Mouse (Mus musculus): ENCODE measurements around the gene Ccnb1. TPM values are rescaled to one million over a fixed set of nuclear protein-coding genes. Genes with fewer than 3 reads are reported as not detected.
"Not testable (repeated sequence)": the region's sequence is repeated elsewhere in the genome, so short reads cannot be mapped to it uniquely, and the experiment has no call there.

Ccnb1 gene
- total RNA-seq (2021), result 10 to 100 TPM; 10.4 to 13.0 TPM
- long read RNA-seq, experiment 1, transcript Ccnb1-201 (9 exons, 2,489 nt), result major isoform, 21 of 22 reads
- long read RNA-seq, experiment 1, partial matches to known transcripts, result 0 of 22 reads
- long read RNA-seq, experiment 1, other reads (novel, unspliced or antisense), result 1 of 22 reads
- long read RNA-seq, experiment 2, transcript Ccnb1-201 (9 exons, 2,489 nt), result major isoform, 17 of 17 reads
- long read RNA-seq, experiment 2, partial matches to known transcripts, result 0 of 17 reads
- long read RNA-seq, experiment 2, other reads (novel, unspliced or antisense), result 0 of 17 reads

DNA sequence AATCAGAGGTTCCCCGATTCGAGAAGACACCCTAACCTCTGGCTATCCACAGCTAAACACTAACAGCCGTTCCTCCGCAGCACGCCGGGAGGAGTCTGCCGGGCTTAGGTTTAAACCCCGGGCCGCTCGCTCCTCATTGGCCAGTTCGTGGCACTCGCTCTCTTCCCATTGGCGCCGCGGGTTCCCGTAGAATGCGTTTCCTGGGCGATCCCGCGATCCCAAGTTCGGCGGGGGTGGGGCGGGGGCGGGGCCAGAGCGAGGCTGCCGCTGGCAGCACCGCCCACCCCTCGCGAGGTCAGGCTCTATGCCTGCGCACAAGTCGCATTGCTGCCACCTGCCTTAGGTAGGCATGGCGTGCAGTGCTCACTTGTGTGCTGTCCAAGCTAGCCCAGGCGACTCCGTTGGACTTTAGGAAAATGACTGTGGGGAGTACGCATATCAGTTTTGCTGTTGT lies at the start of gene Ccnb1:
TSS of gene Ccnb1 (minus strand) at position 157 of the 454 bp plus-strand sequence.
- peak; percentile 90 for DNase-seq

GRCm38 (mm10) chr13:100834777-100835176 lies 48.4 kb upstream of the Ccnb1 start:
- DNase-seq, result no peak

- no peak for DNase-seq
These were observed 47.3 kb upstream of the Ccnb1 start for GRCm38 (mm10) chr13:100833640-100834002.

- DNase-seq, result peak; percentile 99
These were observed 46.6 kb upstream of the Ccnb1 start, which contains the start of gene Slc30a5 for GRCm38 (mm10) chr13:100832741-100833639. Gene Slc30a5, minus strand, starts transcription at chr13:100833427.

DNA sequence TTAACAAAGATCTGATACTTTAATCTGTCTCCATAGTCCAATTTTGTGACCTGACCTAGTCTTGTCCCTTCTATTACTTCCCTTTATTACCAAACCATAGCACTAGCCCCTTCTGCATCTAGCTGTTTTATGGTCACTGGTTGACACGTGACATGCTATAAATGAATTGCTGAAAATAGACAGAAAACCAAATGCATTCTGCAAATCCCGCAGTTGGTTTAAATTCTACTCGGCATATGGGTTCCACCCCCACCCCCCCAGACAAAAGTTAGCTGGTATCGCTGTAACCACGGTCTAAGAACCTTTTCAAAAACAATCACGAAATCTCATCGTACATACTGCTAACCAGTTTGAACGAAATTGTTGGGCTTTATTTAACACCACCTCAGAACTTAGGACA lies 45.8 kb upstream of the Ccnb1 start:
- no peak for DNase-seq

- no peak for DNase-seq
These were observed 44.8 kb upstream of the Ccnb1 start for GRCm38 (mm10) chr13:100831123-100831522.

DNA sequence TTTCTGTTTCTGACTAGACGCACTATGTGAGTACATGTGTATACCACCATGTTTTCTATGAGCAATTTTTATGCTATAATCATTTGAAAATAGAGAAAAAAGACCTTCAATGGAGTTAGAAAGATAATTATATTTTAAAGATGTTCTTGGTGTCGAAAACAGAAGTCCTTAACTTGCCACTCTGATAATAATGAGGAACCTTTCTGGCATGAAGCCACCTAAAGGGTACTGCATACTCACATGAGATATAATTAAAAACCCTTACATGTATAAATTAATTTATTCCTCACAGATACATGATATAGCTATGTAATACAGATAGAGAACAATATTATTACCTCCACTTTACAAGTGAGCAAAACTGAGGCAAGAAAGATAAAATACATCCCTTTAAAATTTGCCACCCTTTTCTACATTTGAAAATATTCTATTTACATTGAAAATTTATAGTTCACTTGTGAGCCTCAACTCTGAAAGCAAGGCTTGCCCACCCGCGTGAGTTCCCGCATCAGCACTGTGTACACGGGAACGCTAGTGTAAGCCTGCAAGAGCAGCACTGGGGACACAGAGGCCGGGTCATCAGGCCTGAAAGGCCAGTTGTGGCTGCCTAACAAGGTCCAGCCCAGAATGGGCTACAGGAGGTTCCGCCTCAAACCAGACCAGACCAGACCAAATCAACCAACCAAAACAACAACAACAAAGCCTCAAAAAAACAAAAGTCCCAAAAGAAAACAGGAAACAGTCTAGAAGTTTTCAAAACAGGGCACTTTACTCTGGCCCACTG lies 39.4 kb upstream of the Ccnb1 start:
- DNase-seq, result no peak

DNA sequence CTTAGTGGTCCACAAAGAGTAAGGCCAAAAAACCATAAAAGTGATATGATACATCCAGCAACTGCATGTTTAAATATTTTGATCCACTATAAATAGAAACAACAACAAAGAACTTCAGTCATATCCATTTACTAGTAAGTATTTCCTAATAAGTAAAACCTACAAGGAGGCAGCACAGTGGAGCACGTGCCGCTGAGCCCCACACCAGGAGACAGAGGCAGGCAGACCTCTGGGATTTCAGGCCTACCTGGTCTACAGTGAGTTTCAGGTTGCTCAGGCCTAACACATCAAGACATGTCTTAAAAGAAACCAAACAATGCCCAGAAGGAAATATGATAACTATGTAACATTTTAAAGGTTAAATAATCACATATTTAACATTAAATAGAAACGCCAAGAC lies 38.5 kb upstream of the Ccnb1 start:
- no peak for DNase-seq

DNA sequence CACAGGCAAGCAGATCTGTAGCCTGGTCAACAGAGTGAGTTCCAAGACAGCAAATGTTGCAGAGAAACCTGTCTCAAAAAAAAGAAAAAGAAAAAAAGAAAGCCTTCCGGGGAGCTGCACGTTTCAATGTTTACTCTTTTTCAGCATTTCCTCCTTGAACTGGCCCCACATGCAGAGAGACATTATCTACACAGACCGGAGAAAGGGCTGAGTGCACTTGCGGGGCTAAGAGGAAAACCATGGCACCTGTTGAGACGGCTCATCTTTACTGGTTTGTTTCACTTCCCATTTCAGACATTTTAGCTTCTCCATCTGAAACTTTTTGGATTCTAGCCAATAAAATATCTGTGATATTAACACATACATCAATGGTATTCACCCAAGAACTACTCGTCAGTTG lies 37.9 kb upstream of the Ccnb1 start:
- no peak for DNase-seq

- no peak for DNase-seq
These were observed 37.5 kb upstream of the Ccnb1 start for GRCm38 (mm10) chr13:100823863-100824262.

- no peak for DNase-seq
These were observed 28.1 kb upstream of the Ccnb1 start for GRCm38 (mm10) chr13:100814451-100814850.

- no peak for DNase-seq
These were observed 19.4 kb upstream of the Ccnb1 start for GRCm38 (mm10) chr13:100805776-100806175.

DNA sequence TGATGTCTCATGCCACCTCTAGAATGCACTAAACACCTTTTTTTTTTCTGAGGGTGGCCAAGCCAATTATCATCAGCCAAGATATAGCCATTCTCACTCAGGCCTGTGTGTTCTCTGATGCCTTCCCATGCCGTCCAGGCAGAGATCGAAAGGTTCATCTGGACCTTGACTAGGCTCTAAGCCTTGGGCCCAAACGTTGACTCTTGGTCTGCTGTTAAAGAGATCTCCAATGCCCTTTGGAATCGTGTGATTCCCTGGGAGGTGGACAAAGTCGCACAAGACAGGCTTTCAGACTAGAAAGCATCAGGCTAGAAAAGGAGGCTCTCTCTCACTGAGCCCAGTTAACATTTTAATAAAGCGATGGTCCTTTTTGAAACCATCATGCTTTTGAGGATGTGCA lies 10.8 kb upstream of the Ccnb1 start:
- DNase-seq, result no peak

- no peak for DNase-seq
These were observed 2.7 kb upstream of the Ccnb1 start for GRCm38 (mm10) chr13:100789083-100789482.

- DNase-seq, result not testable (repeated sequence)
These were observed 1.7 kb upstream of the Ccnb1 start for GRCm38 (mm10) chr13:100788057-100788456.

DNA sequence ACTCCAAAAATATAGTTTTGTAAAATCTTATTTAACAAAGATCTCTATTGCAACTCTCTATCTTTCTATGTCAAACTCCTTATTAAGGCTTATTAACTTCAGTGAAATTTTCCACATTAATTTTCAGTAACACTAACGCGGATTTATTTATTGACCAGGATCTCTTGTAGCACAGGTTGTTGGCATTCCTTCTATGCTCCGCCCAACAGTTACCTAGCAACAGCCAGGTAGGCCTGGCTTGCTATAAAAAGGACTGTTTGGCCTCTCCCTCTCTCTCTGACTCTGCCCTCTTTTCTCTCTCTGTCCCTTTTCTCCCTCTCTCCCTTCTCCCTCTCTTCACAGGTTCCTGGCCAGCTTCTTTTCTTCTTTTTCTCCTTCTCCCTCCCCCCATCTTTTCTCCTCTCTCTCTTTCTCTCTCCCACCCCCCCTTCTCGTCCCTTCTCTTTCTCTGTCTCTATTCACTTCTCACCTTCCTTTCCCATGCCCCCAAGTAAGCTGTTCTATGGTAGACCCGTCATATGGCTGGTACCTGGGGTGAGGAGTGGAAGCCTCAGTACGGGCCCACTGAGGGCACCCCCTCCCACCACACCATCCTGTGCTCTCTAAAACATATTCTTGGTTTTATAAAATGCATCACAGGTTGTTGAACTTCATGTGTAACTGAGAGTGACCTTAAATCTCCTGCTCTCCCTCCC lies 1.1 kb upstream of the Ccnb1 start:
- DNase-seq, result no peak

DNA sequence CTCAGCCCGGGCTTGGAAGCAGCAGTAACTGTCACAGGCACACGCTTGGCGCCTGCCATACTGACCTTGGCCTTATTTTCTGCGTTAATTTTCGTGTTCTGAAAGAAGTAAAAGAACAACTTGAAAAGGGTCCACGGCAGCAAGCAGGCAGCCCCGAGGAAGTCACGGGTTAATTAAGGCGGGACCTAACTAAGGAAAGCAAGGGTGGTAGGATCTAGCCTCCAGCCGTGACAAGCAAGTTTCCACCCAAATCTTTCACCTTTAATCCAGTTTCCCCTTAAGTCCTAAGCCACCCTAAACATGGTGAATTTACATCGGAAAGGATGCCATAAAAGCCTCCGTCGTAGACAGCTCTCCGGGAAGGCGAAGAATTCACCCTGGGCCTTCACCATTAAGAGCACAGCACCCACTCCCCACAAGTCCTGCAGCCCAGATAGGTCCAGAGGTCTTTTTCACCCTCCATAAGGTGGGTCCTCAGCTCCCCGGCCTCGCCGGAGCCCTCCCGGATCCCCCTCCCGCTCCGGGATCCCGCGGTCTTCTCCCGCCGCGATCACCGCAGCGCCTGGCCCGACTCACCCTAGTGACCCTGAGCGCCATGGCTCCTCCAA lies 460 bp downstream of the Ccnb1 start:
- DNase-seq, result no peak

DNA sequence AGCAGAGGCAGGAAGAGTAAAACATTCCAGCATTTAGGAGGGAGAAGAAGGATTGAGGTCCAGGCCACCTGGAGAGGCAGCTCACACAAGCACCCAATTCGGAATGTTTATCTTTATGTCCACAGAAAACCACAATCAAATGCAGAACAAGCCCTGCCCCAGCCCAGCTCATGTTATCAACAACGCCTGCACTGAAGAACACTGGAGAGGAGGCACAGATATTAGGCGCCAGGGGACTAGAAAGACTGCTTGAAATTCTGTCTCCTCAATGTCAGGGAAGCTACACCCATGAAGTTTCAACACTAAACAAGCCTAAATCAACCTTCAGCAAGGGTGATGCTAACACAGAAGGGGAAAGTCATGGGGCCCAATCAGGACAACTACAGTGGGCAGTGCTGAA lies 8.9 kb downstream of the Ccnb1 start:
- DNase-seq, result no peak

DNA sequence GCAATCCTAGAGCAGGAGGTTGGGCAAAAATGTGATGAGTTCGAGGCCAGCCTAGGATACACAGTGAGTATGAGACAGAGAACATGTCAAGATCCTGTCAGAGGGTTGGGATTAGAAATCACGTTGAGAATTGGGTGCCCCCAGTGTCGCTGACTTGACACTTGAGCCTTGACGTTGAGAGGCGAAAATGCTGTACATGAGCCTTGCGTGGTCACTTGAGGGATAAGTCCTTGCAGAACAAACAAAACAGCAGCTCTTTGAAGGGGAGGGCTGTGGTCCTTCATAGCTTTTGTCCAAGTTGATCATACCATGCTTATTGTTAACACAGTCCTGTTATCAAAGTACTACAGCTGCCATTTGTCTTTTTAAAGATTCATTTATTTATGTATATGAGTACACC lies 9.7 kb downstream of the Ccnb1 start:
- DNase-seq, result no peak

DNA sequence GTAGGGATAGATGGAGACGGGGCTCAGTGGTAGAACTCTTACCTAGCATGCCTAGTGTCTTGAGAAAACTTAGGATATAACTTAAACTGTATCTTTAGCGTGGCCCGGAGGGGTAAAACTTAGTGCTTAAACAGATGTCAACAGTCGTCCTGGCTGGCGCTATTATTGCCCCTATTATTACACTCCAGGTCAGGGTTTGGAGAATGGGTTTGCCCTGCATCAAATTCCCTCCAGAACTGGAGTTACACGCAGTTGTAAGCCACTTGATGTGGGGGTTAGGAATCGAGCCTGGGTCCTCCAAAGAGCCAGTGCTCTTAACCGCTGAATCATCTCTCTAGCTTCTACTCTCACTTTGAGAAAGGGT lies 10.3 kb downstream of the Ccnb1 start:
- no peak for DNase-seq

DNA sequence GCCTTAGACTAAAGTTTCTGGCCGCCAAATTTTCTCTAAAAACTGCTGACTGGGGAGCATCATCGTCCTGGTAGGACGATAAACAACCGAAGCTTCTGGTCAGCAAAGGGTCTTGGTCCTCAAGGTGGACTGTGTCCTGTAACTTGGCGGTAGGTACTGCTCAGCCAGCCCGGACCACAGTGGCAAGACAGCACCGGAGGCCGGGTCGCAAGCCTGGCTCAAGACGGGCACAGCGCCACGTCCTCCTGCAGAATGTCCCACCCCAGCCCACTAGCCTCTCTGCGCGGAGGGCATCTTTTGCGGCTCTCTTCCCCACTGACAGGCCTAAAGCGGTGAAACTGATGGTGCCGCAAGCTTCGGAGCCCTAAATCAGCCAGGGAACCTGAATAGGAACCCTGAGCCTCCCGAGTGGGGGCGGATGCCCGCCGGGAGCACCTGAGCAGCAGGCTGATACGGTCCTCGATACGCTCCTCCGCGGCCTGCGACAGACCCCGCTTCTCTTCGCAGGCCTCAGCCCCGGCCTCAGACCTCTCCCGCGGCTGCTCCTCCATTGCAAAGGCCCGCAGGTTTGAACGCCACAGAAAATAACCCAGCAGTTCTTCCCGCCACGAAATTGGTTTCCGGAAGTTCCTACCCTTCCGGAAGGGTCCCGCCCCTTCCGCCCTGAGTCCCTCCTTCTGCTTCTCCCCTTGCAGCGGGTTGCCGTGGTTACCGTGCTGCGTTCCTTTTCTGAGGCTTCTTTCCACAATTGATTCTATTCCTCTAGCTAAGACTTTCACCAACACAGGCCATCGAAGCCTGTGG lies 10.9 kb downstream of the Ccnb1 start, which contains the start of gene Cenph:
TSS of gene Cenph (minus strand) at position 648 of the 804 bp plus-strand sequence.
- DNase-seq, result peak; percentile 76
